Mouse (Mus musculus) embryonic facial prominence, embryonic 10.5 days (tissue): ENCODE data around the gene Ip6k3. TPM values are rescaled to one million over a fixed set of nuclear protein-coding genes. Genes with fewer than 3 reads are reported as not detected.

ENCODE experiments used
- DNase-seq: peaks from one replicate; pipeline ENCODE4 v3.0.0-alpha.2; 2017; ENCODE audit warnings: low spot score
- H3K27ac ChIP-seq: fragments of 300-500 bp; sonication (generic); replicated peaks from 2 replicates; pipeline ENCODE4 v1.5.1; 2016; ENCODE audit warnings: mild to moderate bottlenecking
- H3K27me3 ChIP-seq: fragments of 300-500 bp; sonication (generic); replicated peaks from 2 replicates; pipeline ENCODE4 v1.6.1; 2016; ENCODE audit warnings: low read depth, mild to moderate bottlenecking; ENCODE audit not compliant: poor library complexity, severe bottlenecking
- H3K36me3 ChIP-seq: fragments of 300-500 bp; sonication (generic); replicated peaks from 2 replicates; pipeline ENCODE4 v1.6.1; 2016; ENCODE audit warnings: mild to moderate bottlenecking, moderate library complexity
- H3K4me1 ChIP-seq: fragments of 300-500 bp; sonication (generic); 2 replicates; pipeline ENCODE4 v1.6.1; 2016
- H3K4me3 ChIP-seq: fragments of 300-500 bp; sonication (generic); 2 replicates; pipeline ENCODE4 v1.5.1; 2016; ENCODE audit warnings: mild to moderate bottlenecking, moderate library complexity
- H3K9me3 ChIP-seq: fragments of 300-500 bp; sonication (generic); 2 replicates; pipeline ENCODE4 v1.6.1; 2016; ENCODE audit warnings: mild to moderate bottlenecking
- WGBS: fragments of 180-500 bp; shearing (Covaris S2); methylation state at CpG from one replicate; pipeline ENCODE4 v1.1.7; 2016; 5-methylcytosine and 5-hydroxymethylcytosine counted together
- polyA plus RNA-seq: library from polyadenylated mRNA; unstranded; fragments of >200 nt; fragmentation: Nextera tagmentation; extraction: Ambion mirVana; gene quantifications from 2 replicates; pipeline ENCODE4 v1.2.1, GENCODE M21; 2016

The Ip6k3 gene
- polyA plus RNA-seq, 1 experiment from 2014 or later = not detected

GRCm38 (mm10) chr17:27196206-27196605 lies 28.6 kb upstream of the Ip6k3 start:
- no peak overlapping the region for H3K4me3 ChIP-seq
- H3K36me3 ChIP-seq = peaks cover 100% of the 10 kb centered on the region
- H3K9me3 ChIP-seq = no peaks in the 10 kb centered on the region
- DNase-seq = no peak
- peaks cover 16% of the 10 kb centered on the region for H3K4me1 ChIP-seq
- no peaks in the 10 kb centered on the region for H3K27me3 ChIP-seq
- H3K27ac ChIP-seq = no peak overlapping the region
- whole genome bisulfite sequencing = 73% methylated on average over 9 of the region's 9 CpGs

DNA sequence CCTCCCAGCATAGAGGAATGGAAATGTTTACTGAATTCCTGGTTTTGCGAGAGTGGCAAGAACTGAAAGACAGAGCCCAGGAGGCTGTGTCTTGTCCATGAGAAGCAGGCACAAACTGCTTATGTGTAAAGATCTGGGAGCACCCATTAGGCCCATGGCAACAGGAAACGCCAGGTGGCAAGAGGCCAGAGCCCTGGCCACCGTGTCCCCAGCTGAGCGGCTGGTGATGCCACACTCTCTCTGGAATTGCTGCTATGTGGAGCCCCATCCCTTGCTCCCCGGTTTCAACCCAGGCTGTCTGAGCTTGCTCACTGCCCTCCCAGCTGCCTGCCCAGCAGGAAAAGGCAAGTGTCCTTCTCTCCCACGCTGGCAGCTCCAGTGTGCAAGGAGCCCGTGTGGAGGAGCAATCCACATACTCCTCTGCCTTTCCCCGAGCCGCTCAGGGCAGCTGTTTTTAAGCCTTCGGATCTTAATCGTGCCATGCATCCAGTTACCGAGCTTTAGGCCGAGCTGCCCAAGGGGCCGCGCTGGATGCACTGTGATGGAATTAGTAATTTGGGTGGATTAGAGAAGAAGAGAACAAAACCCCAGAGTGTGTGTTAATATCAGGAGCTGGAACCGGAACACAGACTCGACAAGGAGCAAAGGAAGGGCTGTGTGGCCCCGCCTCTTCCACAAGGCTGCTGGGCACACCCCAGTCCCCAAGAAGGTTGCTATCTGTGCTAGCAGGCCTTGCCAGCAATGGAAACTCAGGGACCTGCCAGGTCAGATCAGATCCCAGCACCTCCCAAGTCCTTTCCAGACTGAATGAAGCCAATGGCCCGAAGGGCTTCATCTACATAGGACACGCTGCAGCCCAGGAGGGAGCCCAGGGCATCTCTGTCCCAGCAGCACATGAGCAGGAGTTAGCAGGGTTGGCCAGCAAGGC lies 26.9 kb upstream of the Ip6k3 start:
- H3K4me1 ChIP-seq = peaks cover 21% of the 10 kb centered on the region
- no peaks in the 10 kb centered on the region for H3K9me3 ChIP-seq
- no peak overlapping the region for H3K27ac ChIP-seq
- no peaks in the 10 kb centered on the region for H3K27me3 ChIP-seq
- H3K4me3 ChIP-seq = no peak overlapping the region
- peaks cover 99% of the 10 kb centered on the region for H3K36me3 ChIP-seq
- no peak for DNase-seq
- WGBS = 71% methylated on average over 20 of the region's 20 CpGs

GRCm38 (mm10) chr17:27191804-27192203 lies 24.2 kb upstream of the Ip6k3 start:
- H3K9me3 ChIP-seq = no peaks in the 10 kb centered on the region
- no peak overlapping the region for H3K27ac ChIP-seq
- no peak overlapping the region for H3K4me3 ChIP-seq
- no peak for DNase-seq
- H3K27me3 ChIP-seq = no peaks in the 10 kb centered on the region
- 95% methylated on average over 5 of the region's 5 CpGs for WGBS
- H3K4me1 ChIP-seq = peaks cover 22% of the 10 kb centered on the region
- H3K36me3 ChIP-seq = peaks cover 76% of the 10 kb centered on the region

GRCm38 (mm10) chr17:27191189-27191588 lies 23.6 kb upstream of the Ip6k3 start:
- H3K4me1 ChIP-seq = peaks cover 19% of the 10 kb centered on the region
- H3K27me3 ChIP-seq = no peaks in the 10 kb centered on the region
- no peak overlapping the region for H3K27ac ChIP-seq
- no peaks in the 10 kb centered on the region for H3K9me3 ChIP-seq
- DNase-seq = no peak
- 87% methylated on average over 6 of the region's 6 CpGs for WGBS
- H3K36me3 ChIP-seq = peaks cover 70% of the 10 kb centered on the region
- no peak overlapping the region for H3K4me3 ChIP-seq

DNA sequence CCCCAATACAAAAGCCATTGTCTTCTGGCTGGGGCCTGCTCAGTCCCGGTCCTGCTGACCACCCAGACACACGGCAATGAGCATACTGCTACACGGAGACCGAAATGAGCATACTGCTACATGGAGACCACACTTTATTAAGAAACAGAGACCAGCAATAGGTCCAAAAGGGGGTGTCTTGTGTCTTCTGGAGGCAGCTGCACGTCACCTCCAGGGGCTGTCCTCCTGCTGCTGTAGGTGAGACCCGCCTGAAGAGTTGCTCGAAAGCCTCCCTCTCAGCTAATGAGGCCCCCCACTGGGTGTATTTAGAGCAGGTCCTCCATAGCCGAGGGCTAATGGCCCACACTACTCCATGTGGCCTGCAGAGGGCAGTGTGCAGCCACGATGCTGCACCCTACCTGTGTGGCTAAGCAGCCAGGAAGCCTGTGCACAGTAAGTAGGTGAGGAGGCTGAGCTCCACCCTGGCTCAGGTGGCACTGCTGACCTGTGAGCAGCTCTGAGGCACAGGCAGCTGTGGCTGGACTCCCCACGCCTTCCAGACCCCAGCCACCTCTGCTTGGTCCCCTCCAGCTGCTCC lies 22.1 kb upstream of the Ip6k3 start:
- Histone ChIP-seq H3K36me3 (peaks cover 56% of the 10 kb centered on the region), H3K4me1 (peaks cover 14% of the 10 kb centered on the region; the same call in 1 of the 2 replicates), H3K27ac (no peak overlapping the region), H3K27me3 (no peaks in the 10 kb centered on the region), H3K9me3 (no peaks in the 10 kb centered on the region), H3K4me3 (no peak overlapping the region)
- 35% methylated on average over 10 of the region's 10 CpGs for WGBS
- DNase-seq = peak; percentile 71

DNA sequence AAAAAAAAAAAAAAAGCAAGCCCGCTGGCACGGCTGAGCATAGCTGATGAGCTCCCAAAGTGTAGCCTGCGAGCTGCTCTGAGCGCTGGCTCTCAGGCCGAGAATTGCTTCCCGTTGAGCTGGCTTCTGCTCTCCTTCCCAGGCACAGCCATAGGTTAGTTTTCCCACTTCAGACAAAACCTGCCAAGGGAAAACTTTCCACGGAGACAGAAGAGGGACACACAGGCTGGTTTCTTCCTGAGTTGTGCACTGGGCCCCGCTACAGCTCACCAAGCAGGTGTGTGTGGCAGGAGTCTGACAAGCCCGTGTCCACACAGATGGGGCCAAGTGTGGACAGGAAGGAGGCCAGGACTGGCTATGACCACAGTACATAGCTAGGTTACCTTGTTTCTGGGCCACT lies 21.3 kb upstream of the Ip6k3 start:
- Histone ChIP-seq H3K27me3 (no peaks in the 10 kb centered on the region), H3K4me1 (peaks cover 14% of the 10 kb centered on the region; the same call in 1 of the 2 replicates), H3K4me3 (no peak overlapping the region), H3K36me3 (peaks cover 47% of the 10 kb centered on the region), H3K27ac (no peak overlapping the region), H3K9me3 (no peaks in the 10 kb centered on the region)
- WGBS = 82% methylated on average over 9 of the region's 9 CpGs
- DNase-seq = no peak

GRCm38 (mm10) chr17:27187059-27187458 lies 19.5 kb upstream of the Ip6k3 start:
- Histone ChIP-seq H3K36me3 (peaks cover 29% of the 10 kb centered on the region), H3K27ac (no peak overlapping the region), H3K4me1 (peaks cover 14% of the 10 kb centered on the region; the same call in 1 of the 2 replicates), H3K27me3 (no peaks in the 10 kb centered on the region), H3K4me3 (no peak overlapping the region), H3K9me3 (no peaks in the 10 kb centered on the region)
- WGBS = 54% methylated on average over 5 of the region's 5 CpGs
- DNase-seq = no peak

- Histone ChIP-seq H3K9me3 (no peaks in the 10 kb centered on the region), H3K4me3 (no peak overlapping the region), H3K27me3 (no peaks in the 10 kb centered on the region), H3K36me3 (peaks cover 19% of the 10 kb centered on the region), H3K4me1 (peaks cover 18% of the 10 kb centered on the region), H3K27ac (no peak overlapping the region)
- DNase-seq = no peak
- 83% methylated on average over 3 of the region's 3 CpGs for WGBS
Measured at GRCm38 (mm10) chr17:27186068-27186467, 18.5 kb upstream of the Ip6k3 start.

GRCm38 (mm10) chr17:27183667-27184292 lies 16.2 kb upstream of the Ip6k3 start:
- WGBS = 84% methylated on average over 12 of the region's 12 CpGs
- Histone ChIP-seq H3K27me3 (no peaks in the 10 kb centered on the region), H3K4me1 (peaks cover 18% of the 10 kb centered on the region), H3K36me3 (no peaks in the 10 kb centered on the region), H3K27ac (no peak overlapping the region), H3K9me3 (no peaks in the 10 kb centered on the region), H3K4me3 (no peak overlapping the region)
- DNase-seq = no peak

- H3K4me1 ChIP-seq = peaks cover 11% of the 10 kb centered on the region
- no peaks in the 10 kb centered on the region for H3K27me3 ChIP-seq
- WGBS = 77% methylated on average over 5 of the region's 5 CpGs
- H3K4me3 ChIP-seq = no peak overlapping the region
- H3K9me3 ChIP-seq = no peaks in the 10 kb centered on the region
- H3K27ac ChIP-seq = no peak overlapping the region
- no peaks in the 10 kb centered on the region for H3K36me3 ChIP-seq
- no peak for DNase-seq
Measured at GRCm38 (mm10) chr17:27182401-27182800, 14.8 kb upstream of the Ip6k3 start.

DNA sequence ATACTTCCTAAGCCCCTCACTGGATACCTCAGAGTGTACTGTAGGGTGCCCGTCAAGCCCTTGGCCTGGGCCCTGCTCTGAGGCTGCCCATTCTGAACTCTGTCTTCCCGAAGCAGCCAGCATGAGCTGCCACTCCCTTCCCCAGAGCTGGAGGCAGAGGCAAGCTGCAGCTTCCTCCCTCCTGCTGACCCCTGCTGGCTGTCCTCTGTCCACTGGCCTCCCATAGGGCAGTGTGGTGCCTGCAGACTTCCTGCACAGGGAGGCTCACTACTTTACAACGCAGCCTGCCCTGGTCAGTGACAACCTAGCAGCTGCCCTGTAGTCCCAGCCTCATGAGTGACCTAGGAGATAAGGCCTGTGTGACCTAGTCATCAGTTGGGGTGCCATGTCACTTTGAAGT lies 14.1 kb upstream of the Ip6k3 start:
- peaks cover 11% of the 10 kb centered on the region for H3K4me1 ChIP-seq
- no peaks in the 10 kb centered on the region for H3K36me3 ChIP-seq
- 0 out of 2 replicates have a peak overlapping the region, but pooled peaks have one; percentile 20 for H3K27ac ChIP-seq
- WGBS = 32% methylated on average over 3 of the region's 3 CpGs
- no peaks in the 10 kb centered on the region for H3K27me3 ChIP-seq
- H3K4me3 ChIP-seq = no peak overlapping the region
- DNase-seq = no peak
- no peaks in the 10 kb centered on the region for H3K9me3 ChIP-seq

- DNase-seq = no peak
- Histone ChIP-seq H3K27ac (no peak overlapping the region), H3K4me3 (no peak overlapping the region), H3K27me3 (no peaks in the 10 kb centered on the region), H3K4me1 (peaks cover 26% of the 10 kb centered on the region), H3K36me3 (no peaks in the 10 kb centered on the region), H3K9me3 (no peaks in the 10 kb centered on the region)
- 66% methylated on average over 12 of the region's 12 CpGs for WGBS
Measured at GRCm38 (mm10) chr17:27179681-27180280, 12.2 kb upstream of the Ip6k3 start.
